Mouse (Mus musculus) liver, postnatal 0 days (tissue): Measurements from ENCODE around the gene Rnf113a2.

Experiments used
- CTCF ChIP-seq: sonication (generic); IDR thresholded peaks from 2 replicates; pipeline ENCODE4 v1.5.1; 2016; ENCODE audit warnings: antibody characterized with exemption, low read depth
- EP300 ChIP-seq: IDR thresholded peaks from 2 replicates; pipeline ENCODE4 v1.6.1; 2016; ENCODE audit warnings: antibody characterized with exemption, low read depth, mild to moderate bottlenecking

DNA sequence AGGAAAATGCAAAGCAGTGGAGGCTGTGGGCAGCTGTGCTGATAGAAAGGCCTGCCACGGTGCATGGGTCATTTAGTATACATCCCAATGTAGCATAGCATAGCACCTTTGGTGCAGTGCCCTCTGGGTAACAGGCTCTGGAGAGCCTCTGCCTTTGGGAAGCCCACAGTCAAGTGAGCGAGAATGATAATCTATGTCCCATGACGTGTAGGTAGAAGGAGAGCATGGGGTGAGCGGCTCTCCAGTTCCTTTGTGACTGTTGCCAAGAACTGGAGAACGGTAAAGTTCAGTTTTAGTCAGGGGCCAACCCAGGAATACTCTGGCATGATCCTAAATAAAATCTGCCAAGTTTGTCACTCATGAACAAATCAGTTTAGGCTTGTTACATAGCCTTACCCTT lies 45.3 kb upstream of the Rnf113a2 start:
- TF ChIP-seq CTCF (no peak), EP300 (no peak)
